Mouse (Mus musculus): Measurements from ENCODE around the gene Slc16a6. TPM values are rescaled to one million over a fixed set of nuclear protein-coding genes. Genes with fewer than 3 reads are reported as not detected.

Slc16a6 gene
- total RNA-seq (2014; rRNA removed) (10.5 and 11.2 TPM in 2 replicates), polyA plus RNA-seq (2015; fragmentation: Nextera tagmentation; extraction: Ambion mirVana) (7.9 and 8.7 TPM in 2 replicates)

- H3K27me3 ChIP-seq (ENCODE audit: insufficient read depth, low read length) = no peaks in the 10 kb centered on the region
- no peaks in the 10 kb centered on the region for H3K9me3 ChIP-seq (ENCODE audit: low read length)
- H3K4me3 ChIP-seq (ENCODE audit: low read length) = peak within 1 kb of the TSS; percentile 85
- no peaks in the 10 kb centered on the region for H3K36me3 ChIP-seq (ENCODE audit: insufficient read depth, low read length)
- DNase-seq (ENCODE audit: low spot score) = peak; percentile 94
- under 1% methylated on average over 93 of the region's 111 CpGs for WGBS
- peak within 1 kb of the TSS; percentile 92 for H3K4me2 ChIP-seq (ENCODE audit: low read depth, low read length)
- TF ChIP-seq CTCF (IDR thresholded peaks at IDR 0.05; ENCODE audit: low read depth) = no peak
- peaks cover 3% of the 10 kb centered on the region; the same call in 1 of the 2 replicates for H3K4me1 ChIP-seq (ENCODE audit: insufficient read depth, low read length)
- H3K27ac ChIP-seq = peak within 1 kb of the TSS; percentile 96
- ATAC-seq = peak; percentile 91
- H3K9ac ChIP-seq (replicated peaks; ENCODE audit: low read length) = peak within 1 kb of the TSS; percentile 97
These were observed at the start of gene Slc16a6, which contains the start of gene Arsg for GRCm38 (mm10) chr11:109473171-109474085. Gene Slc16a6, minus strand, starts transcription at chr11:109473598. Gene Arsg, plus strand, starts transcription at chr11:109473374.

GRCm38 (mm10) chr11:109520958-109521357 is 47.6 kb upstream of the Slc16a6 start:
- no peaks in the 10 kb centered on the region for H3K27me3 ChIP-seq (ENCODE audit: insufficient read depth, low read length)
- 42% methylated on average over 7 of the region's 7 CpGs for whole genome bisulfite sequencing
- H3K27ac ChIP-seq = no peak overlapping the region
- no peak for TF ChIP-seq CTCF (IDR thresholded peaks at IDR 0.05; ENCODE audit: low read depth)
- no peak overlapping the region for H3K9ac ChIP-seq (replicated peaks; ENCODE audit: low read length)
- no peaks in the 10 kb centered on the region for H3K4me1 ChIP-seq (ENCODE audit: insufficient read depth, low read length)
- H3K4me3 ChIP-seq (ENCODE audit: low read length) = no peak overlapping the region
- ATAC-seq (no peak), DNase-seq (ENCODE audit: low spot score) (peak; percentile 5)
- H3K4me2 ChIP-seq (ENCODE audit: low read depth, low read length) = no peak overlapping the region
- no peaks in the 10 kb centered on the region for H3K9me3 ChIP-seq (ENCODE audit: low read length)
- H3K36me3 ChIP-seq (ENCODE audit: insufficient read depth, low read length) = no peaks in the 10 kb centered on the region

GRCm38 (mm10) chr11:109517816-109518215 is 44.4 kb upstream of the Slc16a6 start:
- Histone ChIP-seq H3K4me1 (ENCODE audit: insufficient read depth, low read length) (no peaks in the 10 kb centered on the region), H3K9ac (replicated peaks; ENCODE audit: low read length) (no peak overlapping the region), H3K9me3 (ENCODE audit: low read length) (no peaks in the 10 kb centered on the region), H3K27me3 (ENCODE audit: insufficient read depth, low read length) (no peaks in the 10 kb centered on the region), H3K27ac (no peak overlapping the region), H3K4me2 (ENCODE audit: low read depth, low read length) (no peak overlapping the region), H3K4me3 (ENCODE audit: low read length) (no peak overlapping the region), H3K36me3 (ENCODE audit: insufficient read depth, low read length) (no peaks in the 10 kb centered on the region)
- WGBS = 89% methylated on average over 3 of the region's 3 CpGs
- no peak for TF ChIP-seq CTCF (IDR thresholded peaks at IDR 0.05; ENCODE audit: low read depth)
- ATAC-seq (no peak), DNase-seq (ENCODE audit: low spot score) (no peak)

- Histone ChIP-seq H3K4me1 (ENCODE audit: insufficient read depth, low read length) (no peaks in the 10 kb centered on the region), H3K27ac (no peak overlapping the region), H3K9me3 (ENCODE audit: low read length) (no peaks in the 10 kb centered on the region), H3K4me3 (ENCODE audit: low read length) (no peak overlapping the region), H3K27me3 (ENCODE audit: insufficient read depth, low read length) (no peaks in the 10 kb centered on the region), H3K4me2 (ENCODE audit: low read depth, low read length) (no peak overlapping the region), H3K36me3 (ENCODE audit: insufficient read depth, low read length) (no peaks in the 10 kb centered on the region), H3K9ac (replicated peaks; ENCODE audit: low read length) (no peak overlapping the region)
- 92% methylated on average over 11 of the region's 11 CpGs for WGBS
- no peak for DNase-seq (ENCODE audit: low spot score)
- ATAC-seq = no peak
- TF ChIP-seq CTCF (IDR thresholded peaks at IDR 0.05; ENCODE audit: low read depth) = no peak
These were observed 43.9 kb upstream of the Slc16a6 start for GRCm38 (mm10) chr11:109517330-109517729.

- no peak for TF ChIP-seq CTCF (IDR thresholded peaks at IDR 0.05; ENCODE audit: low read depth)
- Histone ChIP-seq H3K4me3 (ENCODE audit: low read length) (no peak overlapping the region), H3K36me3 (ENCODE audit: insufficient read depth, low read length) (no peaks in the 10 kb centered on the region), H3K9ac (replicated peaks; ENCODE audit: low read length) (no peak overlapping the region), H3K27ac (no peak overlapping the region), H3K9me3 (ENCODE audit: low read length) (no peaks in the 10 kb centered on the region), H3K4me2 (ENCODE audit: low read depth, low read length) (no peak overlapping the region), H3K27me3 (ENCODE audit: insufficient read depth, low read length) (no peaks in the 10 kb centered on the region), H3K4me1 (ENCODE audit: insufficient read depth, low read length) (no peaks in the 10 kb centered on the region)
- no peak for DNase-seq (ENCODE audit: low spot score)
- 84% methylated on average over 3 of the region's 3 CpGs for WGBS
- ATAC-seq = no peak
These were observed 40.7 kb upstream of the Slc16a6 start for GRCm38 (mm10) chr11:109514064-109514612.

GRCm38 (mm10) chr11:109512995-109513675 is 39.7 kb upstream of the Slc16a6 start:
- Histone ChIP-seq H3K4me3 (ENCODE audit: low read length) (no peak overlapping the region), H3K9me3 (ENCODE audit: low read length) (no peaks in the 10 kb centered on the region), H3K27me3 (ENCODE audit: insufficient read depth, low read length) (no peaks in the 10 kb centered on the region), H3K9ac (replicated peaks; ENCODE audit: low read length) (no peak overlapping the region), H3K4me2 (ENCODE audit: low read depth, low read length) (no peak overlapping the region), H3K36me3 (ENCODE audit: insufficient read depth, low read length) (no peaks in the 10 kb centered on the region), H3K4me1 (ENCODE audit: insufficient read depth, low read length) (no peaks in the 10 kb centered on the region), H3K27ac (no peak overlapping the region)
- 87% methylated on average over 16 of the region's 16 CpGs for WGBS
- TF ChIP-seq CTCF (IDR thresholded peaks at IDR 0.05; ENCODE audit: low read depth) = no peak
- DNase-seq (ENCODE audit: low spot score) (no peak), ATAC-seq (no peak)
